Mouse (Mus musculus): ENCODE data around the gene Spata25. TPM values are rescaled to one million over a fixed set of nuclear protein-coding genes. Genes with fewer than 3 reads are reported as not detected.

Gene Spata25
- total RNA-seq, 2 experiments from 2014 or later, result 0.55 to 0.69 TPM

DNA sequence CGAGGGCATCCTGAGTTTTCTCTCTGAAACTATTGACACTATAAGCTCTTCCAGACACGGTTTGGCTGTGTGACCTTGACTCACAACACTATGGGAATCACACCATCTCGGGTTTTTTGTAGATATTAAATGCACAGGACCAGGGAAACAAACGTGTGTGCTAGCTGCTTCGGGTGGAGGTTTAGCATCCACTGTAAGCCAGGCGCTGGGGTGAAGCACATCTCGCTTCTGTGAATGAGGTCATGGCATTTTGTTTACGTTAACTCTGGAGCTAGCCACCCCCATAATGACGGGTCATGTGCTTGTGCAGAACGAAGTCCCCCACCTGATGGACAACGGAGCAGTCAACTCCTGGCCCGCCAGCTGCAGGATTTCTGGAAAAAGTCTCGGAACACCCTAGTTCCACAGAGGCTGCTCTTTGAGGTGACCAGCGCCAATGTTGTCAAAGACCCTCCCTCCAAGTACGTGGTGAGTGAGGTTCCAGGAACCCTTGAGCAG is 41.9 kb downstream of the Spata25 start:
- intact Hi-C loops (cut with DNase I), result no loop called here
- no peak for DNase-seq

- intact Hi-C loops (cut with DNase I), result no loop called here
- DNase-seq, result peak; percentile 90 to 95
Measured at GRCm38 (mm10) chr2:164785481-164786387, 42.6 kb downstream of the Spata25 start, which contains the start of gene Snx21. Gene Snx21 (plus strand): TSS chr2:164785823.

- no peak for DNase-seq
- intact Hi-C loops (cut with DNase I), result no loop called here
Measured at GRCm38 (mm10) chr2:164784869-164785420, 43.4 kb downstream of the Spata25 start.

DNA sequence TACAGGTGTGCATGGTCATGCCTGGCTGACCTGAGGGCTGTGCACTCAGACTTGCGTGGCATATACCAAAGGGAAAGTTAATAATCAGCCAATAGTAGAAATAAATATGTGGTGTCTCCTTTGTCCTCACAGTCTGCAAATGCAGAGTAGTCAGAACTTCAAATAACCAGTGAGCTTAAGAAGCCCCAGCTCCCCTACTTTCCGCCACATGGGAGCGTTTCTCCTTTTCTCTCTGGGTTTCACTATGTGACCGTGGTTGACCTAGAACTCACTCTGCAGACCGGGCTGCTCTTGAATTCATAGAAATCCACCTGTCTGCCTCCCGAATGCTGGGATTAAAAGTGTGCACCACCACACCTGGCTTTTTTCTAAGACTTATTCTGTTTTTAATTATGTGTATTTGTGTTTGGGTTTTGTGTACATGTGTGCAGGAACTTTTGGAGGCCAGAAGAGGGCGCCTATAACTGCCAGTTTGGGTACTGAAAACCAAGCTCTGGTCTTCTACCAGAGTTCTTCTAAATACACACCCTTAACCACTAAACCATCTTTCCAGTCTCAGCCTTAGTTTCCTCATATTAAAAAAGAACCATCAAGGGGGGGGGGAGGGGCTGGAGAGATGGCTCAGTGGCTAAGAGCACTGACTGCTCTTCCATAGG is 44.3 kb downstream of the Spata25 start:
- intact Hi-C loops (cut with DNase I), result no loop called here
- DNase-seq, result no peak

GRCm38 (mm10) chr2:164781876-164782275 is 46.5 kb downstream of the Spata25 start:
- DNase-seq, result no peak
- intact Hi-C loops (cut with DNase I), result no loop called here

DNA sequence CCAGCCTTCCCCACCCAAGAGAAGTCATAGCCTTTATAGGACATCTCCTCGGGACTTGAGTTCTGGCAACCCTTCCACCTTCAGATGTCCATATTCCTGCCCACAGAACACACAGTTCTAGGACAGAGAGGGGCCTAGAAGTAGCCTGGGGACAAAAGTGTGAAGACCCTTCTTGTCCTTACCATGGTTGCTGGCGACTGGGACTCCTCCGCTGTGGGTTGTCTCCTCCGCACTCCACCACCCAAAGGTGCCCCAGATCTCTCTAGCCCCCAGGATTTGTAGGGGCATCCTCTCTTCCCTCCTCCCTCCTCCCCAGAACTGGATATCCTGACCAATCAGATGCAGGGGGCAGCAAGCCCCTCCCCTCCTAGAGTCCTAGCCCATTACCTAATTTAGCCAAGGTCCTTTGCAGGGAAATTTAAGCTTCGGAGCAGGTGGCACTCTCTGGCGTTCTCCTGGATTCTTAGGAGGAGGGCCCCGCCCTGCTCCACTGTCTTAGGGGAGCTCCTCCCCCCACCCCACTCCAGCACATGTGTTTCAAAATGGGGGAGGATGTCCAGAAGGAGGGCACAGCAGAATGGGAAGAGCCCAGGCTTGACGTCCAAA is 48.8 kb downstream of the Spata25 start, which contains the start of gene Tnnc2:
Gene Tnnc2, minus strand, starts transcription at position 487 of the 606 bp plus-strand sequence.
- DNase-seq, result no peak
- intact Hi-C loops (cut with DNase I), result no loop called here

GRCm38 (mm10) chr2:164778809-164779208 is 49.5 kb downstream of the Spata25 start:
- DNase-seq, result no peak
- intact Hi-C loops (cut with DNase I), result no loop called here

GRCm38 (mm10) chr2:164778015-164778287 is 50.4 kb downstream of the Spata25 start:
- intact Hi-C loops (cut with DNase I), result no loop called here
- no peak for DNase-seq

DNA sequence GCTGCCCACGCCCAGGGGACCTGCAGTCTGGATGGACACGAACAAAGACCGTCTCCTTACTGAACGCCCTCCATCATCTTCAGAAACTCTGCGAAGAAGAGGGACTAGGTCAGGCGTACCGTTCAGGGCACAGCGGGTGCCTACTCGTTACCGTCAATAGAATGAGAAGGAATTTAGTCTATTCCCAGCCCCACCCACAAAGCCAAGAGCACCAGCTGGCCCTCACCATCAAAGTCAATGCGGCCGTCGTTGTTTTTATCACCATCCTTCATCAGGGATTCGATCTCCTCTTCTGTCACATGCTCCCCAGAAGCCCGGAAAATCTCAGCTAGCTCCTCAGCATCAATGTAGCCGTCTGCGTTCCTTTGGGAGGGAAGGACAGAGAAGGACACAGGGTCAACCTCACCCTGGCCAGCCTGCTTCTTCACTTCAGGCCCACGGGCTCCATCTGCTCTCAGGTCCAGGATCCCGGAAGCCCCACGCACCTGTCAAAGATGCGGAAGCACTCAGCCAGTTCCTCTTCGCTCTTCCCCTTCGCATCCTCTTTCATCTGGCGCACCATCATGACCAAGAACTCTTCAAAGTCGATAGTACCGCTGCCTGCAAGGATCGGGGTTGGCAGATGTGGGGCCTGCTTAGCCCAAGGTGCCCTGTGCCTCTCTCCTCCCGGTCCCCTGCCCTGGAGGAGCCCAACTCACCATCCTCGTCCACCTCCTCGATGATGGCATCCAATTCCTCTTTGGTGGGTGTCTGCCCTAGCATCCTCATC is 50.9 kb downstream of the Spata25 start:
- intact Hi-C loops (cut with DNase I), result no loop called here
- DNase-seq, result no peak

- intact Hi-C loops (cut with DNase I), result no loop called here
- no peak for DNase-seq
Measured at GRCm38 (mm10) chr2:164776801-164777200, 51.5 kb downstream of the Spata25 start.

Other genes starting within 250 kb of the Spata25 start
- not detected for gene Wfdc6a, start 243.1 kb downstream of the Spata25 start, total RNA-seq (2021)
- not detected for gene Eppin, start 234.9 kb downstream of the Spata25 start, total RNA-seq (2021)
- gene Wfdc6b, start 215.0 kb downstream of the Spata25 start, total RNA-seq (2021), result not detected
- not detected for gene Wfdc8, start 214.9 kb downstream of the Spata25 start, total RNA-seq (2021)
- gene Wfdc16, start 189.7 kb downstream of the Spata25 start, total RNA-seq (2021), result not detected
- not detected for gene Wfdc10, start 172.5 kb downstream of the Spata25 start, total RNA-seq (2021)
- gene Wfdc9, start 172.0 kb downstream of the Spata25 start, total RNA-seq (2021), result not detected
- gene Wfdc11, start 154.4 kb downstream of the Spata25 start, total RNA-seq (2021), result not detected
- gene Wfdc13, start 143.4 kb downstream of the Spata25 start, total RNA-seq (2021), result not detected
- gene Spint4, start 130.0 kb downstream of the Spata25 start, total RNA-seq (2021), result not detected
- gene Spint5, start 113.2 kb downstream of the Spata25 start, total RNA-seq (2021), result not detected
- under 1 TPM; 0.17 to 0.40 TPM for gene Wfdc3, start 82.6 kb downstream of the Spata25 start, total RNA-seq (2021)
- gene Dnttip1, start 82.6 kb downstream of the Spata25 start, total RNA-seq (2021), result 10 to 100 TPM; 35.8 to 38.5 TPM
- 10 to 100 TPM; 31.7 to 32.5 TPM for gene Ube2c, start 58.6 kb downstream of the Spata25 start, total RNA-seq (2021)
- gene Tnnc2, start 48.6 kb downstream of the Spata25 start, total RNA-seq (2021), result under 1 TPM in 1 of 2 experiments, not detected in 1; 0.52 TPM
- 10 to 100 TPM; 25.9 to 26.3 TPM for gene Snx21, start 42.7 kb downstream of the Spata25 start, total RNA-seq (2021)
- 10 to 100 TPM; 12.6 to 13.4 TPM for gene Acot8, start 23.7 kb downstream of the Spata25 start, total RNA-seq (2021)
- gene Zswim3, start 23.4 kb downstream of the Spata25 start, total RNA-seq (2021), result 1 to 10 TPM; 2.1 to 2.9 TPM
- gene Zswim1, start 5.9 kb downstream of the Spata25 start, total RNA-seq (2021), result 1 to 10 TPM; 5.2 to 5.3 TPM
- gene Ctsa, start 4.3 kb upstream of the Spata25 start, total RNA-seq (2021), result 100 to 1,000 TPM; 108 to 116 TPM
- gene Neurl2, start 4.9 kb upstream of the Spata25 start, total RNA-seq (2021), result 10 to 100 TPM; 26.4 to 35.8 TPM
- 10 to 100 TPM; 39.1 to 40.9 TPM for gene Pltp, start 29.2 kb upstream of the Spata25 start, total RNA-seq (2021)
- 10 to 100 TPM; 42.2 to 45.1 TPM for gene Pcif1, start 50.8 kb upstream of the Spata25 start, total RNA-seq (2021)
- 10 to 100 TPM; 11.5 to 12.2 TPM for gene Zfp335, start 83.2 kb upstream of the Spata25 start, total RNA-seq (2021)
- under 1 TPM; 0.47 to 0.89 TPM for gene Mmp9, start 112.2 kb upstream of the Spata25 start, total RNA-seq (2021)
- gene Slc12a5, start 132.3 kb upstream of the Spata25 start, total RNA-seq (2021), result under 1 TPM; 0.72 to 0.79 TPM
- gene Ncoa5, start 206.3 kb upstream of the Spata25 start, total RNA-seq (2021), result 10 to 100 TPM; 24.6 to 26.1 TPM
- 1 to 10 TPM; 5.3 to 6.5 TPM for gene Cd40, start 227.1 kb upstream of the Spata25 start, total RNA-seq (2021)

Data from heart, postnatal 10 days (tissue).